Mouse (Mus musculus) gastrocnemius, postnatal 10 days (tissue): Measurements from ENCODE around the gene Plxna4. TPM values are rescaled to one million over a fixed set of nuclear protein-coding genes. Genes with fewer than 3 reads are reported as not detected.
"Not testable (repeated sequence)": the region's sequence is repeated elsewhere in the genome, so short reads cannot be mapped to it uniquely, and the experiment has no call there.

ENCODE experiments used
- DNase-seq: peaks from one replicate; pipeline ENCODE4 v3.0.0; 2021; ENCODE audit warnings: mixed read lengths
- total RNA-seq, 2 experiments: library from RNA; stranded (reverse); gene quantifications; 2 replicates each; pipeline ENCODE4 v1.2.3; 2021

The Plxna4 gene
- total RNA-seq, 2 experiments from 2014 or later: 6.2 to 6.4 TPM

DNA sequence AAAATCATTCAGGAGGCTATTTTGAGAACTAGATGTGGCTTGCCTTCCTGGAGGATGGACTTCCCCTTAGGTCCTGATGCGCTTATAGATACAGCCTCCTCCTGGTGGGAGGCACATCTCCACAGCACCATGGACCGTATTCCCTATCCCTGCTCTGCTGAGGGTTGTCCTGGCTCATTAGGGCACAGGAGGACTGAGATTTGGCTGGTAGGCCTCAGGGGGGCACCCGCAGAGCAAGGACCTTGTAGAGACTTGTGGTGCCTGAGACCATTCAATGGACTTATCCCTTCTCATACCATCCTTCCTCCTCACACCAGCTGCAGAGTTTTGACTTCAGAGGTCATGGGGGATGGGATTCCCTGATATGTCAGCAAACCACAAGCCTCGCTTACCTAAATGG lies 47.8 kb downstream of the Plxna4 start:
- DNase-seq: no peak

DNA sequence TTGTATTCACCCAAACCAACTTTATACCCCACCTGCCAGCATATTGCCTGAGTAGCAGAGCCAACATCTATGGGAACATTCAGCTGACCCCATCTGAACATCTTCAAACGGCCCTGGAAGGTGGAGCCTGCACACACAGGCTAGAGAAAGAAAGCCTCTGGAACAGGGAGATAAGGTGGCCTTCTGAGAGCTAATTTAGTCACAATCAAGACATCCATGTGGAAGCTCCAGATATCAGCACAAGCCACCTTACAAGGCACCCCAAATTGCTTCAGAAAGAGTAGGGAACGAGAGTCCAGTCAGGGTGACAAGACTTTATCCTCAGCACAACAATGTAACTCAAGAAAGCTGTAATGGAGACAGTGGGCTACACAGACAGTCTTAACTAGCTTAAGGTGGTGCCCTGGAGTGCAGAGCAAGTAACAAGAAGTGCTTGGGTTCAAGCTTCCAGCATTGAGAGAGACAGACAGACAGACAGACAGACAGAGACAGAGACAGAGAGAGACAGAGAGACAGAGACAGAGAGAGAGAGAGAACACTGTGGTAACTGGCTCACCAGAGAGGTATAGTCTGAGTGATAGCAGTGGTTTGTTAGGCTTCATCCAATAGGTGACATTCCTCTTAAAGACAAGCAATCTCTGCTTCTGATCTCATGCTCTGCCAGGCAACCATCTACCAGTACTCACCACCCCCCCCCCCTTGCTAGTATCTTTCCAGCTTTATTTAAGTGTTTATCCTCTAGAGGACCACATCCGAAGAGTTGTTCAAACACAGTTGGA lies 53.8 kb downstream of the Plxna4 start:
- no peak for DNase-seq

DNA sequence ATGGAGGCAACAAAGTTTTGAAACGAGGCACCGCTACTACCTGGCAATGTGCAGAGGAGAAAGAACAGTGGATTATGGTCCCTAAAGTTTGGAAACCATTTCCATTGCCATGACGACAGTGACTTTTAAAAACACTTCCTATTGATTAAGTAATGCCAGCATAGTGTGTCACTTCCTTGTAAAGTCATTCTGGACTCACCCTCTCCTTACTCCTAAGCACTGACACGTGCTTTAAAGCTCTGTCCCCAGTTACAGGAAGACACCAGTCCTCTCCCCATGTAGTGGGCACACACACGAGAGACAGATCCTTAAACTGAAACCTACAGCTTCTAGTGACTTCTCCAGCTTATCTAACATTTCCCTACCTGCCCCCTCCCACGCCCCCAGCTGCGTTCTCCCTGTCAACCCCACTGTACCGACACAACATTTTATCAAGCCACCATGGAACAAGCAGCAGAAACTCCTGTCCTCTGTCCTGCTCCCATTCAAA lies 59.9 kb downstream of the Plxna4 start:
- DNase-seq: no peak

DNA sequence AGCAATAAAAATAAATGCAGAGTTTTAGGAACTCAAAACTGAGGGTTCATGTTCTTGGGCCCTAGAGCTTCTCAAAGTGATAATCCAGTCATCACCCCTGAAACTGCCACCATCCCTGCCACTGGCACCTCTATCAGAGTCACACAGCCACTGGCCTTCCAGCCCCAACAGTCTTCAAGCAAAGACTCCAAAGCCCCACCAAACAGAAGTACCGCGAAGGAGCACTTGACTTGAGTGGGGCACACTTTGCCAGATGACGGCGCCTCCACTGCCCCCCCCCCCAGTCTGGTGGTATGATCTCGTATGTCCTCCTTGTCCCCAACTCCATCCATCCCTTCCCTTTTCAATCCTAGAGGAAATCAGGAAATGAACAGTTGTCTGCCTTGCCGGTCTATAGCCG lies 60.5 kb downstream of the Plxna4 start:
- no peak for DNase-seq

DNA sequence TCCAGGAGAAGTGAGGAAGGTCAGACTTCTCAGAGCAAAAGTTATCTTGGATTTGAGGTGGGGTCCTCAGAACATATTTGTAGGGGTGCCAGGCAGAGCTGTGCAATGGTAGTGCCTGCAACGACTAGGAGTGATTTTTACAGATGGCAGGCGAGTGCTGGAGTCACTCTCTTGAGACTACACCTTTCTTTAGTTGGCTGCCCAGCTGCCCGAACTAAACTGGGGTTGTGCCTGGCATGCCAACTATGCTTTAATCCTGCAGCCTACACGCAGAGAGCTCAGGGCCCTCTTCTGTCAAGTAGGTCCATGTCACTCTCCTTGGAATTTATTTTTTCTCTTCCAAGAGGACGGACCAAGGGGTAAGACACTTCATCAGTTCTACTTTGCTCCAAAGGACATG lies 61.2 kb downstream of the Plxna4 start:
- no peak for DNase-seq

DNA sequence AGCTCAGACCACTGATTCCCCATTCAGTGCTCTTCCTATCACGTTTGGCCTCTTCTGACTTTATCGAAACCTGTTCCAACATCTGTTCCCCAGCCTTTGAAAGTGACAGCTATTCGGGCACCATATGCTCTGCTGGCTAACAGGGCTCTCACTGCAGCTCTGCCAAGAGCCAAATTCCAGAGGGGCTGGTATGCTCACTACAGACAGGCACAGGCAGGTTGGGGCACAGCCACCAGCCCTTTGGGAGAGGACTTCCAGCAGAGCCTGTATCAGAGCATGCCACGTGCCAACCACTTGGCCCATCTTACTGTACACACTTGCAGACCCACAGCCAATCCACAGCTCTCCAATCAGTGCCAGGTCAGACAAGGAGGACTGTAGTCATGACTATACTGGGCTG lies 67.9 kb downstream of the Plxna4 start:
- DNase-seq: peak; percentile 13

GRCm38 (mm10) chr6:32518617-32519016 lies 69.4 kb downstream of the Plxna4 start:
- DNase-seq: no peak

GRCm38 (mm10) chr6:32514096-32514495 lies 73.9 kb downstream of the Plxna4 start:
- DNase-seq: no peak

DNA sequence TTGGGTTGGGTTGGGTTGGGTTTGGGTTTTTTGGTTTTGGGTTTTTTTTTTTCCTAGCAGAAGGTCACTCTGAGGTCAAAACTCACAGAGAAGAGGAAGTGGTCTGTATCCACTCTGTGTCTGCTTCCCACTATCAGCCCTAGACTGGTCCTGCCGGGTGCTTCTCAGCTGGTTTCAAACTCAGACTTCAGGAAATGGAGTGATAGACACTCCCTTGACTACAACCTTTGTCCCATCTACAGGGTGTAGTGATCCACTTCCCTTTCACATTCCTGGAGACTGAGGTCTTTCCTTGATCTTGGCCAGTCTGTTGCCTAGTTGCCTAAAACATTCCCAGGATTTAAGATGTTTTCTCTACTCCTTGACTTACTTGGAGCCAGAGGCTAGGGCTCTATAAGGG lies 76.0 kb downstream of the Plxna4 start:
- DNase-seq: no peak

DNA sequence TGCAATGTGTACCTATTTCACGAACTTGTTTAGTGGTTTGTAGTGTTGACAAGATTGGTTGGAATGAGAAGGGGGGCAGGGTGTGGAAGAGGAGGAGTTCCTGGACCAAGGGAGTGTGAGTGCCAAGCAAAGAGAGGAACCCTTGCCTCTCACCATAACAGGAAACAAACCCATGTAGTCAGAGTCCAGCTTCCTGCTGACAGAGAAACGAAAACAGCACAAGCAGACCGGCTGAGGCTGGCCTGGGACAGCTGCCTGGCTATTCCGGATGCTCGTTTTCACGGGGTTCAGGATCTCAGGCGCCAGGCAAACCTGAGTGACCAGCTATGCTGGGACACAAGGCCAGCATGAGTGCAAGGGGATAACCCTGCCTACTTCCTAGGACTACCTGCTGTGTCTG lies 77.1 kb downstream of the Plxna4 start:
- DNase-seq: no peak

DNA sequence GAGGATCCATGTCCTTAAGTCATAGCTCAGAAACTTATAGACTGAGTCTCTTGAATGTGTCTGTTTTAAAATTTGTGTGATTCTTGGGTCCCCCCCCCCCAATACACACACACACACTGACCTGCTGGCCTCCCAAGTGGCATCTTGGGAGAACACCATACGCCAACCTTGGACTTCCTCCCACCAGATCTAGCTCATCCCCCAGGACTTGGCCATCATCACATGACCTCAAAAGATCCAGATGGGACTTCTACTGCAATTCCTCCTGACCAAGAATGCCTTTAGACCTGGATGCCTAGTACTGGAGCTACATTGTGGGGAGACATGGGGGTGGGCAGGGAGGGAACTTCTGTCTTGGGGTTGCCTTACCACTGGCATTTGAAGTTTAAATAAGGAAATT lies 77.5 kb downstream of the Plxna4 start:
- no peak for DNase-seq

GRCm38 (mm10) chr6:32509046-32509445 lies 78.9 kb downstream of the Plxna4 start:
- DNase-seq: no peak

DNA sequence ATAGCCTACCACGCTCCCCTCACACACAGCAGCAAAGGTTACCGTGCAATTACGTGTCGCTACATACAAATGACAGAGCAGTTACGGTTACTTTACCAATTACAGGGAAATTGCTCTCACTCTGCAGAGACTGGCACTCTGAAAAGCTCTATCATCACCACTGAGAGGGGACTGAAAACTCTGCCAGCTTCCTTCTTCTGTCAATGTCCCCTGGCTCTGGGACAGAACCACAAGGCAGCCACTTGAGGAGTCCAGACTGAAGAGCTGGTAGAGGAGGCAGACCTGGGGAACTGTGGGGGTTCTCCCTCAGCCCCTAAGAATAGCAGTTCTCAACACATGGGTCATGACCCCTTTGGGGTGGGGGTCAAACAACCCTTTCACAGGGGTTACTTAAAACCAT lies 83.0 kb downstream of the Plxna4 start:
- no peak for DNase-seq

DNA sequence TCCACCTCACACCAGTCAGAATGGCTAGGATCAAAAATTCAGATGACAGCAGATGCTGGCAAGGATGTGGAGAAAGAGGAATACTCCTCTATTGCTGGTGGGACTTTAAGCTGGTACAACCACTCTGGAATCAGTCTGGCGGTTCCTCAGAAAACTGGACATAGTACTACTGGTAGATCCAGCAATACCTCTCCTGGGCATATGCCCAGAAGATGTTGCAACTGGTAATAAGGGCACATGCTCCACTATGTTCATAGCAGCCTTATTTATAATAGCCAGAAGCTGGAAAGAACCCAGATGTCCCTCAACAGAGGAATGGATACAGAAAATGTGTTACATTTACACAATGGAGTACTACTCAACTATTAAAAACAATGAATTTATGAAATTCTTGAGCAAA lies 86.8 kb downstream of the Plxna4 start:
- not testable (repeated sequence) for DNase-seq

DNA sequence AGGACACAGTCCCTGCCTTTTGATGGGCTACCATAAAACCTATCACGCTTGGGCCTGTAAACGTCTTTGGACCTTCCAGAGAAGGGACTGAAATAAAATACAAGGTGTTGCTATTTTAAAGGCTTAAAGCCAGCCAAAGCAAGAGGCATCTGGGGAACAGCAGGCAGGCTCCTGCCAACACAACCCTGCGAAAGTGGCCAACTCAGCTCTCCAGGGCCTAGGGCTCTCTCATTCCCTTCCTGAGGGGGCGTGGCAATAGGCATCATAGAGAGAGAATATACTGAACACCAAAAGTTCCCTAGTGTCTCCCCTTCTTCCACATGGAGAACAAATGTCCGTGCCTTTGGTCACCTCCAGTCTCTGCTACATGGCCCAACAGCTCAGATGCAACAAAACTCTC lies 89.9 kb downstream of the Plxna4 start:
- DNase-seq: no peak

GRCm38 (mm10) chr6:32496109-32496508 lies 91.9 kb downstream of the Plxna4 start:
- no peak for DNase-seq

GRCm38 (mm10) chr6:32495532-32495931 lies 92.5 kb downstream of the Plxna4 start:
- no peak for DNase-seq

DNA sequence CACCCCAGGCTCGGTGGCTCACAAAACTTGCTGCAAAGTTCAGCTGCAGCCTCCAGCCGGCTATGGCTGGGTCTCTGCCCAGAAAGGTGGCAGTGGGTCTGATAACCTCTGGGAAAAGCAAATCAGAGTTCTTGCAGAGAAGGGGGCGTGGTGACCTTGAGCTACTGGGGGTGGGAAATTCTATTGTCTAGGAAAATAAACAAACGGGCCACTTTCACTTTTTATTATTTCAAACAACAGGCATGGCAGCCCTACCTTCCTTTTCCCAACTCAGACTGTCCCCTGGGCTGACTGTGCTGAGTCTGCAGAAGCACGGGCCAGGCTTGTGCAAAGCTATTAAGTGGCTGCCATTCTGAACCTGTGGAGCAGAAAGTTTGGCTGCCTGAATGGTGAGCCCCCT lies 94.4 kb downstream of the Plxna4 start:
- no peak for DNase-seq

DNA sequence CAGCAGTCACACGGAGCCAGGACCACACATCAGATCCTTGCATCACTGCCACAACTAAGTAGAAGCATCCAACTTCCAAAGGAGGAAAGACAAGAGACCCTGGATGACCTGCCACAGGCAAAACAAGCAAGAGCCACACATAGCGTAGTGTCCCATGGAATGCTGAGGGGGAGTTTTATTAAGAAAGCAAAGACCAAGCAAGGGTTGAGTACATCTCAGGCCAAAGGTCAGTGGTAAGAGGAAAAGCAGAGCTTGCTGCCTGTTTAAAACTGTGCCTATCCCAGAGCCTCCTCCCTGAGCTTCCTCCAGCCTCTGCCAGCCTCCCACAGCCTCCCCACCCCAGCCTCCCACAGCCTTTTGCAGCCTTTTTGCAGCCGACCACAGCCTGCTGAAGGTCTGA lies 100.9 kb downstream of the Plxna4 start:
- no peak for DNase-seq

DNA sequence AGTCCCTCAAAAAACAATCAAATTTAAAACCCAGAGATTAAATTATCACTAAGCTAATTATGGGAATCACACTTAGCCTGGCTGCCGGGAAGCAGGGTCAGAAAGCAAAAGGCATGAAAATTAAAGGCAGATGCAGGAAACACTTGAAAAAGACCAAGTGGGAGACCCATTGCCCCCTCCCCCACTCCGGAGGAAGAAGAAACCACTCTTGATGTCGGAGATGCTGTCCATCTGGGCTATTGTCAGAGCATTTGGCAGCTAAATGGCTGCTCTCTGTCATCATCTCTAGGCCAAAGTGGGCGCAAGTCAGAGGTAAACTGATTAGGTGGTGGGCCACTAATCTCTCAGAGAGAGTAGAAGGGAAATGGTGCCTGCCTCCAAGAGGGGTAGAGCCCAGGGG lies 105.5 kb downstream of the Plxna4 start:
- DNase-seq: no peak

DNA sequence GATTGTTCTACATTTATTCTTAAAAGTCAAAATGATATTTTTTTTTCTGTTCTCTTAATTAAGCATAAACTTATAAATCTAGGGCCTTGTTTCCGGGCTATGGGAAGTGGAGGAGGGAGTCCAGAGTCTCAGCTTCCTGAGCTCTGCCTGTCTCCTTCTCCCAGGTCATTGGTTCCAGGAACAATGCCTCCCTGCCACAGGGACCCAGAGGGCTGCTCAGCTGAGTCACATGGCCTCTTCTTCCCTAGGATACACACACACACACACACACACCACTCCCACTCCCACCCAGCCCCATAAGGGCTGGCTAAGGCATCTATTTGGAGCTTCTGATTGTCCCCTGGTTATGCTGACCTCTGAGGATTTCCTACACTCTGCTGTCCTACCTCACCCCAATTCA lies 107.3 kb downstream of the Plxna4 start:
- DNase-seq: no peak

DNA sequence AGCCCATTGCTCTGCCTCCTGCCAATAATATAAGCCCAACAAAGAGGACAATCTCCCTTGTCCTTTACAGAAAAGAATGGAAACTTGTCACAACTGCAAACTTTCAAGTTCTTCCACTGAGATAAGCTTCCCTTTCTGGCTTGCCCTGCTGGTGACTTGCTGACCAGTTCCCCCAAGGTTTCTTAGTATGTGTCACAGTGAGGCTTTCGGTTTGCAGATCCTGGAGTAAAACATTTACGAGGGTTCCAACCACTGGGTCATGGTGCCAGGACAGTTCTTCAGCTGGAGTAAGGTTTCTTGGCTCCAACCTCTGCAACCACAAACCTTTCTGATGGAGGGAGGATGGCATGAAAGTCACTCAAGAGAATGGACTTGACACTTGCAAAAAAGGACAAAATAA lies 108.2 kb downstream of the Plxna4 start:
- DNase-seq: no peak

DNA sequence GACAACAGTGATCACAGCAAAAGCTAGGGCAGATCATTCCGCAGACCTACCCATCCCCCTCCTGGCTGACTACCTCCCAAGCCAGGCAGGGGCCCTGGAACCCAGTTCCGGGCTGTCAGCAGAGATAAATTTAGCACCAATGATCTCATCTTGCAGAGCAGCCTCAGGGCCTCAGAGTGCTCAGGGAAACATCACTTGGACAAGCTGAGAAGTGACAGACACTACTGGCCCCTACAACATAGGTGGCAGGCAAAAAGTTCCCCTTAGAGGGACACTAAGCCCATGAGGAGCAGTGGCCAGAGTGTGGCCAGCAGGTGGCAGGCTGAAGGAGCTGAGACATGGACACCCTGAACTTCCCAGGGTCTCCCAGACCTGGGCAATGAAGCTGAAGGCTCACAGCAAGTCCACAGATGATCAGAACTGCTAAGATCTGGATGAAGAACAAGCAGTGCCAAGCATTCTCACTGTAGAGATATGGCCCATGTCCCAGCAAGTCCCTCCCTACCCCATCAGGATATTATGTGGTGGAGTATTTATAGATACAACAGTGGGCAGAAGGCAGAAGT lies 108.7 kb downstream of the Plxna4 start:
- DNase-seq: peak; percentile 60

- no peak for DNase-seq
These were observed 112.0 kb downstream of the Plxna4 start for GRCm38 (mm10) chr6:32475958-32476357.
